Mouse (Mus musculus): Measurements from ENCODE around the gene Gimap3.

Gimap3 gene

GRCm38 (mm10) chr6:48742422-48743351, 28.0 kb downstream of the Gimap3 start:
- DNase-seq, result no peak

DNA sequence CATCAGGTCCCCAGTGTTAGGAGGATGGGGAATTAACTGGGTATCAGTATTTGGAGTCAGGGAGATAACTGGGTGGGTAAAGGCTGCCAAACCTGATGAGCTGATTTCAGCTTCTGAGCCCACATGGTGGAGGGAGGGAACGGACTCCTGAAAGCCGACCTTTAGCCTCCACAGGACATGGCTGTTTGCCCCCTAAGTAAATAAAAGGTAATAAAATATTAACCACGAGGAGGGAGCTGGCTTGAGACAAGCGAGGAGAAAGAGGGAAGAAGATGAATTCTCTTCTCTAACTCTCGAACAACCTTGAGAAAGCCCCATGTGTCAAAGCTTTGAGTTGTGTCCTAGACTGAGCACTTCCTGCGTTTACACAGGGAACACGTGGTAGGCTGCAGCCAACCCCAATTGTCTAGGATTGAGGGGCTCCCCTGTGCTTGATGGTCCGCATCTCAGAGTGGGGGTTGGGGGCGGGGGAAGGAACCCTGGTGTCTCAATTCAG, 28.9 kb downstream of the Gimap3 start:
- DNase-seq, result no peak

DNA sequence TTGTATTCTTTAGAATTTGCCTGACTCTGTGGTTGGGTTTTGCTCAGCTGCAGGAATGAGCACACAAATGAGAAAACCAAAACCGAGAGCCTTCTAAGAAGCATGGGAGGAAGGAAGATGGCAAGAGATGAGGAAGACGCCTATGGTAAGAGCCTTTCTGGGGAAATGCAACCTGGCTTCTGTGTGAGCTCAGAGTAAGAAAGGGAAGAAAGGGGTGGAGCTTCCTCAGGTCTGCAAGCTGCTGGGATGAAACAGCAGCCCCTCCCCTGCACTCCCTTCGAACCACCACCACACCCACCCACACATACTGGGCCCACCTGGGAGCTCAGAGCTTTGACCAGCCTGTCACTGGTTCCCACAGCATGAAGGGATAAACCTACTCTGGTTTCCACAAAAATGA, 29.4 kb downstream of the Gimap3 start:
- DNase-seq, result no peak

DNA sequence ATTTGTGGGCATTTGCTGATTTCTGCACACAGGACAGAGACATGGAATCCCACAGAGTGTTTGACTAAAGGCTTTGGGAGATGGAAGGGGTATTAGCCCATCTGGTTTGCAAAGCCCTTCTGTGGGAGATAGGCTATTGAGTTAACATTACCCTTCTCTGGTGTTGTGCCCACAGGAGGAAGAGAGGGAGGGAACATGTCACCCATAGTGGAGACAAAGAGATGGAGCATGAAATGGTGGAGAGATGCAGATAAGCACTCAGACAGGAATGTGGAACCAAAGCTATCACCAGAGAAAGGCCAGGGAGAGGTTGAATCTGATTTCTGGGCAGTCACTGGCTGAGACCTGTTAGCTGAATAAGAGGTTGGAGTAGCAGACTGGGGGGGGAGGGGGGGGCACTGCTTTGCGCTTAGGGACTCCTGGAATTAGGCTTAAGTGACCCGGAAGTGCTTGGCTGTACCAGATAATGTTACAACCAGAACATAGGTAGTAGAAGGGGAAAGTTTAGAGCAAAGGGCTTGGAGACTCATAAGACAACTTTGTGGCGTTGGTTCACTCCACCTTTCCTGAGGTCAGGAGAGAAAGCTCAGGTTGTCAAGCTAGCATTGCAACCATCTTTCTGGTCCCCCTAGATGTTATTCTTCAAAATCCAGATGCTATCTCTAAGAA, 30.0 kb downstream of the Gimap3 start:
- no peak for DNase-seq

- no peak for DNase-seq
Measured at GRCm38 (mm10) chr6:48739780-48740055, 30.9 kb downstream of the Gimap3 start.

DNA sequence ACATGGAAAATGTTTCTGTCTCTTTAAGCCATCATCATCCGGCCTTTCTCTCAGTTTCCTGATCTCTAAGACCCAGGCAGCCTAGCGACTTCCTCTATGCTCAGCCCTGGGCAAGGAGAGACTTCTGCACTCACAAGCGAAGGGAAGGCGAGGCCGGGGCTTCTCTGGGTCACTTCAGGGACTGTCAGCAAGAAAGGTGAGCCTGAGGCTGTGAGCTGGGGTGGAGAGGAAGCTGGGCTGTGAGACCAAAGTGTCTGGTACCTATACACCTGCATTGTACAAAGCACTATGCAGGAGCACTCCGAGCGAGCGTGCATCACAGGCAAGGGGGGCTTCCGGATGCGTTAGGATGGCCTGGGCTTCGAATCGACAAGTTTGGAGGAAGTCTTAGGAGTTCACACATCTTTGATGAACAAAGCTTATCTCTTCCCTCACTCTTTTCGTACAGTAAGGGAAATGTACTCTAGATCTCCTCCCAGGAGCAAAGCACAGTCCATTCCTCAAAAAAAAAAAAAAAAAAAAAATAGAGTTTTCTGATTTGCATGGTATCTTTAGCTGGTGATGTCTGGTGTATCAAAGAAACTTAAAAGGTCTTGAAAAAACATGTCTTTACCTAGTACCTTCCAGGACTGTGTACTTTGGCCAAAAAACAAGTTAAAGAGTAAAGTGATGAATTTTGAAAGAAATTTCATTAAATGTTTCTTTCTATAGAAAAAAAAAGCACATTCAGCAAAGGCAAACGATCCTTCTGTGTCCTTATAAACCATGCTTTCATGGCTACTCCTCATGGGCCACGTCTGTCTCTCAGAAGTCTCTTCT, 31.5 kb downstream of the Gimap3 start, which contains the start of gene Gimap1:
Gene Gimap1, plus strand, starts transcription at position 94 of the 819 bp plus-strand sequence.
- DNase-seq, result peak; percentile 61

GRCm38 (mm10) chr6:48737688-48738087, 33.0 kb downstream of the Gimap3 start:
- no peak for DNase-seq

DNA sequence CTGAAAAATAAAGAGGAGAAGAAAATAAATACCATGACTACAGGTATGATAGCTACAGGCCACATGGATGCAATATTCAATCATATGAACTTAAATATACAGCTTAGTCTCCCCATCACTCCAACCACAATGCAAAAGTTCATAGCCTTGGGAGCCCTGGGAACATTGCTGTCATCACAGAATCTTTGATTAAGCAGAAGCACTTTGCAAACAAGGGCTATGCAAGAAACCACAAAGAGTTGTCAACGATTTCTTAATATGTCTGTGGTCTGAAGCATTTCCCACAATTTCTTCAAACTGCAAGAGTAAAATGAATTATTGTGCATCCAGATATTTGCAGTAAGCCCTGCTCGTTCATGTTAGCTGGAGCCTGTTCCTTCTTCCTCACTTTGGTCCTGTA, 33.6 kb downstream of the Gimap3 start:
- no peak for DNase-seq

DNA sequence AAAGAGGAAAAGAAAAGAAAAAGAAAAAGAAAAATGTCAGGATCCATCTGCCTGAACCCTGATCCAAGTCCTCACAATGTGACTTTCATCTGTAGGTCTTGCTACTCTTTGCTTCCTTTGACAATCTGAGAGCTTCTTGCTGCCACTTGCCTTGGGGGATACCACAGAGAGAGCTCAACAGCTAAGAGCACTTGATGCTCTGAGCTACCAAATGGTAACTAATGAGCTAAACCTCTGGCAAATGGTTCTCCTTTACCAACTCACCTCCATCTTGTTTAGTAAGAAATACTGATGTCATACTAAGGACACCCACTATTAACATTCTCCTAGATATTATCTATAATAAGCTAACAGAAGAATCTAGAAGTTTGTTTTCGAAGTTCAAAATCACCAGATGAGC, 37.0 kb downstream of the Gimap3 start:
- no peak for DNase-seq

- no peak for DNase-seq
Measured at GRCm38 (mm10) chr6:48732864-48733304, 37.8 kb downstream of the Gimap3 start.

- no peak for DNase-seq
Measured at GRCm38 (mm10) chr6:48727761-48728160, 42.9 kb downstream of the Gimap3 start.

DNA sequence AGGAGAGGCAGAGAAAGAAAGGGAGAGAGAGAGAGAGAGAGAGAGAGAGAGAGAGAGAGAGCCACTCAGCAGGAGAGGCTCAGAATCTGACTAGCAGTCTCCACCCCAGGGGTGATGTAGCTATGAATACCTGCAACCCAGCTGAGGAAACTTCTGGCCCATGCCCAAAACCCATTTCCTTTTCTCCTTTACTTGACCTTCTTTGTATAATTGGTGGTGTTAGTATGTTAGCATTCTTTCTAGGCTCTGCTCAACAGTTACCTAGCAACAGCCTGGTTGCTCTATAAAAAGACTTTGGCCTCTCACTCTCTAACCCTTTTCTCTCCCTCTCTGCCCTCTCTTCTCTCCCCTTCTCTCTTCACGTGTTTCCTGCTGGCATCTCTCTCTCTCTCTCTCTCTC, 45.2 kb downstream of the Gimap3 start:
- DNase-seq, result peak; percentile 78

DNA sequence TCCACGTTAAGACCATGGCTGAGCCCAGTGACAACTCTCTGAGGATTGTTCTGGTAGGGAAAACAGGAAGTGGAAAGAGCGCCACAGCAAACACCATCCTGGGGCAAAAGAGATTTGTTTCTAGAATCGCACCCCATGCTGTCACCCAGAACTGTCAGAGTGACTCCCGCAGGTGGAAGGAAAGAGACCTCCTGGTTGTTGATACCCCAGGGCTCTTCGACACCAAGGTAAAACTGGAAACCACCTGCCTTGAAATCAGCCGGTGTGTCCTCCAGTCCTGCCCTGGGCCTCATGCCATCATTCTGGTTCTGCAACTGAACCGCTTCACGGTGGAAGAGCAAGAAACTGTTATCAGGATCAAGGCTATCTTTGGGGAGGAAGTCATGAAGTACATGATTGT, 47.2 kb downstream of the Gimap3 start:
- no peak for DNase-seq

- DNase-seq, result no peak
Measured at GRCm38 (mm10) chr6:48720326-48720725, 50.3 kb downstream of the Gimap3 start.

- no peak for DNase-seq
Measured at GRCm38 (mm10) chr6:48718455-48718854, 52.2 kb downstream of the Gimap3 start, which contains the start of the genes Gm28053 and Gimap7. Gene Gm28053 (plus strand): TSS chr6:48718607. Gene Gimap7 (plus strand): TSS chr6:48718621.

Data from lung, postnatal 14 days (tissue).